Mouse (Mus musculus) spleen, postnatal 4 days (tissue): Measurements from ENCODE around the gene Tas2r144.

Source experiments
- DNase-seq, 2 experiments: peaks; one replicate each; pipeline ENCODE4 v3.0.0; 2022; ENCODE audit warnings: low spot score in 2 of 2

The Tas2r144 gene

GRCm38 (mm10) chr6:42264626-42265312, 49.6 kb downstream of the Tas2r144 start, which contains the start of gene Casp2:
Gene Casp2 (plus strand): TSS chr6:42264985.
- peak; percentile 97 to 98 for DNase-seq
